Mouse (Mus musculus): Measurements from ENCODE around the gene Vmn1r113.
"Not testable (repeated sequence)": the region's sequence is repeated elsewhere in the genome, so short reads cannot be mapped to it uniquely, and the experiment has no call there.

Gene Vmn1r113

DNA sequence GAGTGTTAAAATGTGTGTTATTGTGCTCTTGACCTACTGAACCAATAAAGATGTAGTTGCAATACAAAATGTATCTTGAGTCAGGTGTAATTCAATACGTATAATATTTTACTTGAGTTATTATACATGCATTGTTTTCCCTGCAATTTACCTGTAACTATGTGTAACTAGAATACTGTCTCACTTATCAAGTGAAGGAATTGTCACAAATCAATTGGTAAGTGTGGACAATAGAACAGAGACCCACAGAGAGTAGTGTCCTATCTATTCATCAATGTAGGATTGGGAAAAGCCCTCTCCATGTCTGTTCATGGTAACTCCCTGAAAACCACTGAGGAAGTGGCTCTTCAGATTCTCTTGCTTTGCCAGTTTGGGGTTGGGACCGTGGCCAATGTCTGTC, at the start of gene Vmn1r113:
Gene Vmn1r113 (plus strand): TSS at position 301 of the 400 bp plus-strand sequence.
- not testable (repeated sequence) for DNase-seq (ENCODE audit: low spot score in 2 of 2)

DNA sequence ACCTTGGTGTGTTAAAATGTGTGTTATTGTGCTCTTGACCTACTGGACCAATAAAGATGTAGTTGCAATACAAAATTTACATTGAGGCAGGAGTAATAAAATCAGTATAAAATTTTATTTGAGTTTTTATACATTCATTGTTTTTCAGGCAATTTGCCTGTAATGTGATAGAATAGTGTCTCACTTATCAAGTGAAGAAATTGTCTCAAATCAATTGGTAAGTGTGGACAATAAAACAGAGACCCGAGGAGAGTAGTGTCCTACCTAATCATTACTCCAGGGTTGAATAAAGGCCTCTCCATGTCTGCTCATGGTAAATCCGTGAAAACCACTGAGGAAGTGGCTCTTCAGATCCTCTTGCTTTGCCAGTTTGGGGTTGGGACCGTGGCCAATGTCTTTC, 16.2 kb upstream of the Vmn1r113 start, which contains the start of gene Vmn1r112:
Gene Vmn1r112 (plus strand): TSS at position 301 of the 400 bp plus-strand sequence.
- DNase-seq (ENCODE audit: low spot score in 2 of 2), result not testable (repeated sequence)

DNA sequence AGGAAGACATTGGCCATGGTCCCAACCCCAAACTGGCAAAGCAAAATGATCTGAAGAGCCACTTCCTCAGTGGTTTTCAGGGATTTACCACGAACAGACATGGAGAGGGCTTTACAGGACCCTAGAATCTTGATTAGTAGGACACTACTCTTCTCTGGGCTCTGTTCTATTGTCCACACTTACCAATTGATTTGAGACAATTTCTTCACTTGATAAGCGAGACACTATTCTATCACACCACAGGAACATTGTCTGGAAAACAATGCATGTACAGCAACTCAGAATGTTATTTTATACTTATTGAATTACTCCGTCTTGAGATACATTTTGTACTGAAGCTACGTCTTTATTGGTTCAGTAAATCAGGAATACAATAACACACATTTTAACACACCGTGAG, 25.0 kb downstream of the Vmn1r113 start, which contains the start of gene Vmn1r114:
Gene Vmn1r114 (minus strand): TSS at position 101 of the 400 bp plus-strand sequence.
- not testable (repeated sequence) for DNase-seq (ENCODE audit: low spot score in 2 of 2)

Measured in frontal cortex, postnatal 10 days (tissue).